Mouse (Mus musculus) ovary, adult 2 months (tissue): Measurements from ENCODE around the gene Por. TPM values are rescaled to one million over a fixed set of nuclear protein-coding genes. Genes with fewer than 3 reads are reported as not detected.

Experiments used
- polyA plus RNA-seq: library from polyadenylated mRNA; depleted of rRNA; stranded (reverse); fragments of >200 nt; gene quantifications from 2 replicates; pipeline ENCODE4 v1.2.3, GENCODE M21; 2012; rRNA removed

Por gene
- polyA plus RNA-seq = 225 and 283 TPM in 2 replicates

GRCm38 (mm10) chr5:135669741-135670275 lies at the start of gene Por:
TSS of gene Por (plus strand) at chr5:135670033.

DNA sequence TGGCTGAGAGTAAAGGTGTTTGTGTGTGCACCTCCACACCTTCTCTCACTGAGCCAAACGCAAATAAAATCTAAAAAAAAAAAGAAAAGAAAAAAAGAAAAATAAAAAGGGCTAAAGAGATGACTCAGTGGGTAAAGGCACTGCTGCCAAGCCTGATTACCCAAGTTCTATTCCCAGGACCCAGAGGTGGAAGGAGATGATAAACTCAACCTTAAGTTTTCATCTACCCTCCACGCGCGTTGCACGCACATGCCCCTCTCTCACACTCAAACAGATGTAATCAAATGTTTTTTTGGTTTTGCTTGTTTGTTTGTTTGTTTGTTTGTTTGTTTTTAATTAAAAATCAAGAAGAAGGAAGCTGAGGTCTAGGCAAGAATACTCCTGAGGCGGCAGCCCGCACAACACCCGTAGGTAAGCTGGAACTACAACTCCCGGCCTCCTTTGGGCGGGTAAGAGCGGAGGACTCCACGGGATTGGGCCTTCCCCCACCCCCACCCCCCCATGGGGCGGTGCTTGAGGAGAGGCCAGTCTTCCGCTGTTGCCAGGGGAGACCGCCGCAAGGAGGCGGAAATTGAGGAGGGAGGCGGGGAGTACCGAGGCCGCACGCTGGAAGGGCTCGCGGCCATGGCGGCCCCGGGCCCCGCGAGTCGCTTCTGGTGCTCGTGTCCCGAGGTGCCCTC lies 37.6 kb upstream of the Por start, which contains the start of gene Rhbdd2:
Gene Rhbdd2 (plus strand): TSS at position 502 of the 680 bp plus-strand sequence.

GRCm38 (mm10) chr5:135743741-135744609 lies 74.1 kb downstream of the Por start, which contains the start of gene Tmem120a:
TSS of gene Tmem120a (minus strand) at chr5:135744448.

DNA sequence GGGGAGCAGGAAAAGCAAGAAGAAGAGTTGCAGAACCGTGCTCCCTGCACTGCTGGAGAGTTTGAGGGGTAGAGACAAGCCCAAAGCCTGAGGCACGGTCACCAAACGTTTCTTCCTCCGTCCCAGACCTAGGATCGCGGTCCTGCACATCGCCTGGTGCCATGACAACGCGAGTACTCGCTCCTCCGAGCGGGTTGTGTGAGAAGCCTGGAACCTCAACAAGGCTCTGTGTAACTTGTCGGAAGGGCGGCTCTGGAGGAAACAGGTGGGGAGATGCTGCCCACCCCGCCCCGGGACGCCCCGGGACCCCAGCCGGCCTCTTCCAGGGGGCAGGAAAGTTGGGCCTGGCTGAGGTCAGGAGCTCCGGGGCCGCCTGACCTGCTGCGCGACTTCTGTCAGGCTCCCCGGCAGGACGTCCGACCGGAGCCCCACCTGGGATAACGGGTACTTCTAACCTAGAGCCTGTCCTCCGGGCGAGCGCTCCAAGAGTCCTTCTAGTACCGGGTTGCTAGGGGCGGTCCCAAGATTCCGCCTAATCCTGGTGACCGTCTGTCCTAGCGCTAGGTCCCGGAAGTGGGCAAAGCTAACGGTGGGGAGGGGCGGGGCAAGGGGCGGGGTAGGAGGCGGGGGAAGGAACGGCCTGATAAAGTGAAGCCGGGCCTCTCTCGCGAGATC lies 108.1 kb downstream of the Por start, which contains the start of gene Styxl1:
Gene Styxl1 (minus strand): TSS at position 590 of the 675 bp plus-strand sequence.

DNA sequence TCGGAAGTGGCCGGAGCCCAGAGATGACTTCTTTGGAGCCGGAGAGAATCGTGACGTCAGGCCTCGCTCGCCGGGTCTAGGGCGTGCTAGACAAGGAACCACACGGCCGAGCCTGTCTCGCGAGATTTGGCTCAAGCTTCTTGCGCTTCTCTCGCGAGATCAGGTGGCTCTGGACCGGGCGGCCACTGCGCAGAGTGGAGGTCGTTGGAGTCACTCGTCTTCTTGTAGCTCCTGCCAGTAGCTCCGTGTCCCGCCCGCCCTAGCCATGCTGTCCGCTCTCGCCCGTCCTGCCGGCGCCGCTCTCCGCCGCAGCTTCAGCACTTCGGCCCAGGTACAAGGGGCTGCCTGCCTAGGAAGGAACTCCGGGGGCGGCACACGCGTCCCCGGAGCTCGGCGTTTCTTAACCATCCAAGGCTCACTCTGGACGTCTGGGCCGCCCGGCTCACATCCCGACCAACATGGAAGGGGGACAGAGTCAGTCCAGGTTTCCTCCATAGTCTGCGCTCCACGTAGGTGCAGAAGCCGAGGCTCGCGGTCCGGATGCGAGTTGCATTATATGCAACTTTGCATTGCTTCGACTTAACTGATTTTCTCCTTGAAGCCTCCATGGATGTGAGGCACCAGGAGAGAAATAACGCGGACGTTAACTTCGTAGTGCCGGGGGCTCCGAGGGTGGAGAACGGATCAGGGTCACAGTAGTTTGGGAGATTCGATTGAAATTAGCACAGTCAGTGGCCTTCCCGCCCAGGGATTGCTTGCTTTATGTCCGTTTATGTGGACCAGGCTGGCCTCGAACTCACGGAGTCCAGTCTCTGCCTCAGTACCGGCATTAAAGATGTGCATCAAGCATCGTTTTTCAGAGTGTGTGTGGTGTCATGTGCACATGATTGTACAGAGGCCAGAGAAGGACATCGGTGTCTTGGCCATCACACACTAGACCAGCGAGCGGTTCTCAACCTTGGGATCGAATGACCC lies 108.9 kb downstream of the Por start, which contains the start of gene Mdh2:
Gene Mdh2 (plus strand): TSS at position 10 of the 975 bp plus-strand sequence.

Other genes starting within 250 kb of the Por start
- 33.2 and 39.5 TPM in 2 replicates for gene Hip1, start 124.9 kb upstream of the Por start, polyA plus RNA-seq
- not detected in 2 replicates for gene Ccl26, start 106.5 kb upstream of the Por start, polyA plus RNA-seq
- 1.1 and 1.2 TPM in 2 replicates for gene Ccl24, start 97.0 kb upstream of the Por start, polyA plus RNA-seq
- gene Rhbdd2, start 37.4 kb upstream of the Por start, polyA plus RNA-seq = 50.9 and 56.4 TPM in 2 replicates
- 60.9 and 62.6 TPM in 2 replicates for gene Tmem120a, start 74.4 kb downstream of the Por start, polyA plus RNA-seq
- gene Styxl1, start 108.4 kb downstream of the Por start, polyA plus RNA-seq = 2.3 and 2.6 TPM in 2 replicates
- 551 and 725 TPM in 2 replicates for gene Mdh2, start 108.4 kb downstream of the Por start, polyA plus RNA-seq
- gene Srrm3, start 136.9 kb downstream of the Por start, polyA plus RNA-seq = 0.03 and 0.10 TPM in 2 replicates
- 447 and 474 TPM in 2 replicates for gene Hspb1, start 217.9 kb downstream of the Por start, polyA plus RNA-seq